Mouse (Mus musculus) spleen, postnatal 0 days (tissue): Measurements from ENCODE around the gene Cby3. TPM values are rescaled to one million over a fixed set of nuclear protein-coding genes. Genes with fewer than 3 reads are reported as not detected.

Experiments
- microRNA counts: library from miRNA; unstranded; fragments of <30 nt; microRNA quantifications from one replicate; lab custom pipeline; 2015
- polyA plus RNA-seq: library from polyadenylated mRNA; unstranded; fragments of >200 nt; fragmentation: Nextera tagmentation; extraction: Ambion mirVana; gene quantifications from 2 replicates; pipeline ENCODE4 v1.2.1, GENCODE M21; 2015

The Cby3 gene
- not detected in 2 replicates for polyA plus RNA-seq

GRCm38 (mm10) chr11:50354162-50354561 is at the start of gene Cby3:
TSS of gene Cby3 (plus strand) at chr11:50354462.

GRCm38 (mm10) chr11:50325496-50326301 is 28.6 kb upstream of the Cby3 start, which contains the start of gene Canx:
TSS of gene Canx (minus strand) at chr11:50325673.

GRCm38 (mm10) chr11:50376911-50377891 is 22.9 kb downstream of the Cby3 start, which contains the start of gene Hnrnph1:
TSS of gene Hnrnph1 (plus strand) at chr11:50376990.

MicroRNAs within 50 kb of the gene (microRNA counts, 519-probe panel; counts per million panel counts)
- 3,883 counts per million, percentile 15 among the panel's probes with 10 or more counts for microRNA mmu-miR-804 (lab: Ali Mortazavi, UCI)

Other genes with a start within 250 kb of the Cby3 start
- 14.2 and 17.6 TPM in 2 replicates for gene Tbc1d9b, start 223.1 kb upstream of the Cby3 start, polyA plus RNA-seq
- gene Mrnip, start 180.0 kb upstream of the Cby3 start, polyA plus RNA-seq = 12.2 and 12.7 TPM in 2 replicates
- 142 and 167 TPM in 2 replicates for gene Sqstm1, start 143.6 kb upstream of the Cby3 start, polyA plus RNA-seq
- 25.7 and 27.6 TPM in 2 replicates for gene Mgat4b, start 143.6 kb upstream of the Cby3 start, polyA plus RNA-seq
- gene Ltc4s, start 115.8 kb upstream of the Cby3 start, polyA plus RNA-seq = 3.0 and 3.4 TPM in 2 replicates
- gene Maml1, start 62.2 kb upstream of the Cby3 start, polyA plus RNA-seq = 3.1 and 3.9 TPM in 2 replicates
- 172 and 176 TPM in 2 replicates for gene Canx, start 28.8 kb upstream of the Cby3 start, polyA plus RNA-seq
- gene Hnrnph1, start 22.5 kb downstream of the Cby3 start, polyA plus RNA-seq = 199 and 211 TPM in 2 replicates
- gene Rufy1, start 76.7 kb downstream of the Cby3 start, polyA plus RNA-seq = 8.8 and 11.7 TPM in 2 replicates
- 11.5 and 15.3 TPM in 2 replicates for gene Adamts2, start 247.6 kb downstream of the Cby3 start, polyA plus RNA-seq